Comparison of ENCODE assay signal across 8 mouse cellular contexts in the genomic region with DNA sequence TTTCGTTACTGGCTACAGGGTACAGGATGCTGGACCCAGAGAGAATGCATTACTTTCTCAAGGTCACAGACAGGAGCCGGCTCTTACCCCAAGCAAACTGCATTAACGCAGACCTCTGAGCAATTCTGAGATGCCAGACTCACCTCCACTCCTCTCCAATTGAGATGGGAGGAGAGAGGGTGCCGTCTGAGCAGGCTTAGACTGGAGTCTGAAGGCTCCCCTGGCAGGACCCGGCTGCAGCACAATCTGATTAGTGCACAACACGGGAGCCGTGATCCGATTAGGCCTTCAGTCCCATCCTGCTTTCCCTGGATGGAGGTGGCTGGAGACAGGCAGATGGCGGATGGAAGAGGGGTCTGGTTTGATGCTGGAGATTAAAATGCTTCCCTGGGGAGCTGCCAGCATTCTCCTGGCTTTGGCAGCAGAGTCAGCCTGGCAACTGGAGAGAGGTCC. TPM values are rescaled to one million over a fixed set of nuclear protein-coding genes. Genes with fewer than 3 reads are reported as not detected.
DNase-seq lines count a peak whose midpoint lies in the region; ATAC-seq and TF ChIP-seq lines count a peak whose summit lies in the region.

No protein-coding gene starts in this region.

- H3K27me3 ChIP-seq in forebrain, embryonic 10.5 days (ENCODE audit: poor library complexity, severe bottlenecking): no peaks in the 10 kb centered on the region
- no peaks in the 10 kb centered on the region for H3K27me3 ChIP-seq in kidney, postnatal 0 days (ENCODE audit: insufficient read depth, low read length)
- H3K27me3 ChIP-seq in midbrain, embryonic 13.5 days: no peaks in the 10 kb centered on the region

- DNase-seq in frontal cortex, postnatal 14 days (ENCODE audit: low spot score in 2 of 2): no peak
- peak; percentile 65 for DNase-seq in adrenal gland, postnatal 10 days
- DNase-seq in forebrain, embryonic 10.5 days (ENCODE audit: extremely low spot score, low spot score): peak; percentile 33
- DNase-seq in kidney, postnatal 0 days (ENCODE audit: low spot score): no peak
- DNase-seq in spleen, postnatal 14 days (ENCODE audit: low spot score in 2 of 2): no peak
- DNase-seq in T-cell, adult 2 months (ENCODE audit: low spot score): no peak

- H3K4me3 ChIP-seq in forebrain, embryonic 10.5 days: no peak overlapping the region
- H3K4me3 ChIP-seq in kidney, postnatal 0 days (replicated peaks; ENCODE audit: low read depth, low read length): no peak overlapping the region
- H3K4me3 ChIP-seq in midbrain, embryonic 13.5 days (replicated peaks): no peak overlapping the region

- peak; percentile 34; the same call in 1 of the 2 replicates for ATAC-seq in frontal cortex, adult (ENCODE audit: low TSS enrichment)
- 0 out of 2 replicates have a peak, but pooled peaks have one; percentile 30 for ATAC-seq in kidney, postnatal 0 days (replicated peaks; ENCODE audit: low FRiP score, low read depth)
- peak; percentile 87 for ATAC-seq in midbrain, embryonic 13.5 days

- no peaks in the 10 kb centered on the region for H3K36me3 ChIP-seq in forebrain, embryonic 10.5 days (replicated peaks)
- H3K36me3 ChIP-seq in kidney, postnatal 0 days (ENCODE audit: insufficient read depth, low read length): no peaks in the 10 kb centered on the region
- no peaks in the 10 kb centered on the region for H3K36me3 ChIP-seq in midbrain, embryonic 13.5 days

- no peak overlapping the region for H3K9ac ChIP-seq in kidney, postnatal 0 days (ENCODE audit: low read depth, low read length)
- H3K9ac ChIP-seq in midbrain, embryonic 13.5 days (replicated peaks): 0 out of 2 replicates have a peak overlapping the region, but pooled peaks have one; percentile 10

- peak overlapping the region; percentile 81 for H3K27ac ChIP-seq in forebrain, embryonic 10.5 days
- peak overlapping the region; percentile 44 for H3K27ac ChIP-seq in kidney, postnatal 0 days
- peak overlapping the region; percentile 83 for H3K27ac ChIP-seq in midbrain, embryonic 13.5 days

- TF ChIP-seq CTCF in kidney, postnatal 0 days (IDR thresholded peaks at IDR 0.05; ENCODE audit: low read depth): no peak

- H3K4me1 ChIP-seq in forebrain, embryonic 10.5 days: peaks cover 36% of the 10 kb centered on the region
- peaks cover 11% of the 10 kb centered on the region for H3K4me1 ChIP-seq in kidney, postnatal 0 days (replicated peaks; ENCODE audit: insufficient read depth, low read length)
- peaks cover 22% of the 10 kb centered on the region for H3K4me1 ChIP-seq in midbrain, embryonic 13.5 days (replicated peaks)

- no peaks in the 10 kb centered on the region for H3K9me3 ChIP-seq in forebrain, embryonic 10.5 days
- no peaks in the 10 kb centered on the region for H3K9me3 ChIP-seq in kidney, postnatal 0 days (replicated peaks; ENCODE audit: low read length)
- no peaks in the 10 kb centered on the region for H3K9me3 ChIP-seq in midbrain, embryonic 13.5 days

- no peak overlapping the region for H3K4me2 ChIP-seq in kidney, postnatal 0 days (ENCODE audit: low read length)
- 0 out of 2 replicates have a peak overlapping the region, but pooled peaks have one; percentile 11 for H3K4me2 ChIP-seq in midbrain, embryonic 13.5 days (replicated peaks)

- WGBS in forebrain, embryonic 10.5 days: 21% methylated on average over 9 of the region's 9 CpGs
- WGBS in kidney, postnatal 0 days: 26% methylated on average over 9 of the region's 9 CpGs
- 9% methylated on average over 9 of the region's 9 CpGs for WGBS in midbrain, embryonic 13.5 days

RNA-seq across cellular contexts. Expression of a gene that starts 23.9 kb away (rescaled TPM):
- total RNA-seq in adrenal gland, postnatal 10 days (2021): 10 to 100 TPM; 25.7 TPM
- 37.1 and 44.4 TPM in 2 replicates for polyA plus RNA-seq in forebrain, embryonic 10.5 days (2016; fragmentation: Nextera tagmentation; extraction: Ambion mirVana)
- 48.0 and 51.5 TPM in 2 replicates for polyA plus RNA-seq in kidney, postnatal 0 days (2015; fragmentation: Nextera tagmentation; extraction: Ambion mirVana)
- 33.0 and 35.8 TPM in 2 replicates for polyA plus RNA-seq in midbrain, embryonic 13.5 days (2015; fragmentation: Nextera tagmentation; extraction: Ambion mirVana)

RNA-seq across cellular contexts. Expression of a gene that starts 46.4 kb away (rescaled TPM):
- total RNA-seq in adrenal gland, postnatal 10 days (2021): 10 to 100 TPM; 35.4 to 48.2 TPM
- 58.4 and 63.3 TPM in 2 replicates for polyA plus RNA-seq in forebrain, embryonic 10.5 days (2016; fragmentation: Nextera tagmentation; extraction: Ambion mirVana)
- polyA plus RNA-seq in kidney, postnatal 0 days (2015; fragmentation: Nextera tagmentation; extraction: Ambion mirVana): 32.3 and 37.8 TPM in 2 replicates
- 55.2 and 55.3 TPM in 2 replicates for polyA plus RNA-seq in midbrain, embryonic 13.5 days (2015; fragmentation: Nextera tagmentation; extraction: Ambion mirVana)

Comparison
In these comparisons a context has a peak if more than half of its experiments do, and no peak if none do; other contexts are left out.
1. ATAC-seq: peak in every context shown above with its lines; median percentile 87 in midbrain, embryonic 13.5 days; 34 in frontal cortex, adult; 30 in kidney, postnatal 0 days.
2. DNase-seq: peak in adrenal gland, postnatal 10 days (single experiment) and forebrain, embryonic 10.5 days (single experiment); none in frontal cortex, postnatal 14 days (0 of 2), kidney, postnatal 0 days (single experiment), spleen, postnatal 14 days (0 of 2) and T-cell, adult 2 months (single experiment).
3. Peak in every context shown above with its lines, with median percentiles within 50 percentile points of each other: H3K27ac ChIP-seq.